Mouse (Mus musculus): ENCODE measurements at regions not wholly inside any gene's neighbourhood (a gene's known extent, or its start where the extent isn't known, plus 50 kb on each side); places are given as distances from the start of the nearest gene placed in this dataset.

DNA sequence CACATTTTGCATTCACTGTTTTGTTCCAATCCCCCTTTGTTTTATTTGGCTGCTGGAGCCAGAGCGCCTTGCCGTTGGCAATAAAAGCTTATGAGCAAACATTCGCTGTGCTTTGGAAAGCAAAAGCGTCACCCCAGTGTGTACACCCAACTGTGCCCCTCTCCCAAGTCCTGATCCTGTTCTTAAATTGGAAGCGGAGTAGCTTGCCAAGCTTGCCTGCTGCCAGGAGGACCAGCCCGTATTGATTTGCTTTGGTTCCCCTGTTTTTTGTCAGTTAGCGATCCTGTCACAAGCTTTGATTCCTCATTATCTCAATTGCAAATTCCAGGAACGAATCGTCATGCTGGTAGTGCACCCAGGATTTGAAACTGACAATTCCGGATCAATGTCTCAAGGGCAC lies 917.5 kb downstream of the Olfm4 start:
- DNase-seq (ENCODE audit: low spot score in 2 of 2) = peak; percentile 70 to 93

DNA sequence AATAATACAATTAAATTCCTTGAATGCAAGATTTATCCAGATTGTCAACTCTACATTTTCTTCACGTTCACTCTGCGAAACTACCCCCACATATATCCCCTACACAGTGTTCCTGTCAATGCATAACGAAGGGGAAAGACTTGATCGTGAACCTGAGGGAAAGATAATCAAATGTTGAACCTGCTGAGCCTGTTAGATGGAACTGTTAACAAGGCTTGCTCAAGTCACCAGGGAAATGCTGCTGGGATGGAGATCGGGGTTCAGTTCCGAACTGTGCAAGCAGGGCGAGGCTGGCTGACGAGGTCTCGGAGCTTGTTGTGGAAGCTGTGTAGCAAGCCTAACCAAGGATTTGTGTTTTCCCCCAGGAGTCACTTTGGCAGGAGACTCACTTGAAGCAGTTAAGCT lies 917.9 kb downstream of the Olfm4 start:
- peak in 1 of 2 experiments; percentile 24 for DNase-seq (ENCODE audit: low spot score in 2 of 2)

DNA sequence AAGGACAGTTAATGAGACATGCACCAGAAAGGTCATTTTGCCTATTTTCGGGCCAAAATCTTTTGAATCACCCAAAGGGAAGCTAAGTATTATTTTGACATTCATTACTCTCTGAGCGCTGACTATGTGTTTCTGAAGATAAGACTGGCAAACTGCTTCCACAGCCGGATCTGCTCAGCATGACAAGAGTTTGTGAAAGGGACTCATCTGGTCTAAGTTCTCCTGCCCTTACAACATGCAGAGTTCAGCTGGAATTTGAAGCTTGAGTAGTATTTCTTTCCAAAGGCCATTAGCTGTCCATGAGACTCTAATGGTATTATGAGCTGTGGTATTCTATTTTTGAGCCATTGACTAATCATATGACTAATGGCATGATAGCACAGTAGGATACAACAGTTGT lies 932.1 kb downstream of the Olfm4 start:
- DNase-seq (ENCODE audit: low spot score in 2 of 2) = no peak

DNA sequence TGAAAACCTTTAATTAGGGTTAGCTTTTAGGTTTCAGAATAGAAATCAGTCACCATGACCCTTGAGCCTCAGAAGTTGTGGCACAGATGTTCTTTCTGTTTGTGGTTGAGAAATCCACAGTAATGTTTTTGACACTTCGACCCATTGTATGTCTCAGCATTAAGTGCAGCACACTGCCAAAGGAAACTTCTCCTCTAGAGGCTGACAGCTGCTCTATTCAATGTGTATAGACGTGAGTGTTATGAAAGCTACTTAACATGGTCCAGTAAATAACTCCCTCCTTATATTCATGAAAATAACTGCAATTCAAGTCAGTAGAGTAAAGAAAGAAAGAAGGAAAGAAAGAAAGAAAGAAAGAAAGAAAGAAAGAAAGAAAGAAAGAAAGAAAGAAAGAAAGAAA lies 939.9 kb downstream of the Olfm4 start:
- no peak for DNase-seq (ENCODE audit: low spot score in 2 of 2)

DNA sequence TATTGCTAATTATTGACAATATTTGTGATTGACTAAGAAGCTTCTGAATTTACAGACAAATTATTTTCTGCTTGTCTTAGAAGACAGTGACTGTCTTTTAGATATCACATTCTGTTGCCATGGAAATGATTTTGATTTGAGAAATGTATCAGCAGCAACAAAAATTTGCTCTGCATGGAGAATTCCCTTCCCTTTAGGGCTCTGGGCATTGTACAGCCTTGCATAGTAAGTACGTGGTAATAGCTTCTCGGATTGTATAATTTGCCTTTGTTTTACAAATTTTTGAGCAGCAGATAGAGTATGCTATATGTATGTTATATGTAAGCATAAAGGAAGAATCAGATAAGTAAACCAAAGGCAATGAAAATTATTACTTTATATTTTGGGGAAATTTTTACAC lies 976.1 kb downstream of the Olfm4 start:
- DNase-seq (ENCODE audit: low spot score in 2 of 2) = no peak

DNA sequence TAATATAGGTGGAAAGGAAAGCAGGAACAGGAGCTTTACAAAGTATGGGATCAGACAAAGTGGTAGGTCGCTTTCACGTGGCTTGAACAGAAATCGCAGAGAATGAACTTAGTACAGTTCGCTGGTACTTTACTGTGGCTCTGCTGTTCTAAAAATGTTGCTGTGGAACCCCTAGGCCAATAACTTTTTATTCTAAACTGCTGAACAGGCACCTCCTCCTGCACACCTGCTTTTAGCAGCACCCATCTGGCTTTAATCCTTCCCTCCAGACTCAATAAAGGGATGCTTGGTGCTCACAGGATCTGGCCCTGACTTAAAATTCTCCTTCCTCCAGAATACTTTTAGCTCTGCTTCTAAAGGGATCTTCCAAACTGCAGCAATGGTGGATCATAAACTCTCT lies 991.9 kb downstream of the Olfm4 start:
- DNase-seq (ENCODE audit: low spot score in 2 of 2) = no peak

DNA sequence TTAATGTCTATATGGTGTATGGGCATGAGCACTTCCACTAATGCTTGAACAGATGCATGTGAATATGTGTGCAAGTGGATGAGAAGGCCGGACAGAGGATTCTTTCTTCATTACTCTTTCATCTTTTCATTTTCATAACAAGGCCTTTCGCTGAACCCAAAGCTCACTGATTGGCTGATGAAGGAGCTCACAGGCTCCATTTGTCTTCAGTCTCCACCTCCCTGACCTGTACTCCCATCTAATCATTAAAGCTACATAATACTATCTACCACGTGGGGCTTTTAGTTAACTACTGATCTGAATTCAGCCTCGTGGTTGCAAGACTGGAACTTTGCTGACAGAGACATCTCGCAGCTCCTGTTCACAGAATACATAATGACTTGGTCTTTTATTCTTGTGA lies 992.8 kb downstream of the Olfm4 start:
- DNase-seq (ENCODE audit: low spot score in 2 of 2) = no peak

DNA sequence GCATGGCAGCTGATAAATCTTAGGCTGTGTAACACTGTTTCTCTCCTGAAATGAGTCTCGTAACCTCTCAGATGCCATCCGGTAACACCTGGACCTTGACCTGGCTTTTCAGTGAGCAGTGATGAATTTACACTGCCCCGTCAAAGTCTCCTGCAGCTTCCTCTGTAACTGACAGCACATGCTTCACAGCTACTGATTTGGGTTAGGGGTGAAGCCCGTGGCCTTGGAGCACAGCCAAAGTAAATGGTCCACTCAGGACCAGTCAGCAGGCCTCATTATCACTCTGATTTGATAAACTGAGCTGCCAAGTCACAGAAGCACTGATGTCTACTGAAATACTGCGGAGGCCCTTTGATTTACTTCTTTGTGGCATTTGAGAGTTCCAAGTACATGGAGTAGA lies 995.6 kb downstream of the Olfm4 start:
- no peak for DNase-seq (ENCODE audit: low spot score in 2 of 2)

DNA sequence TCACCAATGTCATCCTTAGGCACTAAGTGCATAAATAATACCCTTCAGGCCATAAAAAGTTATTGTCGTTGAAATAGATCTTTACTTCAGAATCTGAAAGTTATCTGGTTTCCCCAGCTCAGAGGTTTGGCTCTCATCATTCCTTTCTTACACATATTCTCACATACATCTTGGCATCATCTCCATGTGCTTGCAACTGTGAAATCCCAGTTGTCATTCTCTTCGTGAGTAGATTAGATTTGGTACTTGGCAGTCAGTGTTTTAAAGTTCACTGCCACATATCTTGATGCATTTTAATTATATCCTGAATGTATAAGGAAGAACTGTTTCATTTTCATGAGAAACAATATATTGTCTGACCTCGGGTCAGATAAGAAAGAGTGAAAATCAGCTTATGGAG lies 1006.3 kb downstream of the Olfm4 start:
- DNase-seq (ENCODE audit: low spot score in 2 of 2) = no peak

DNA sequence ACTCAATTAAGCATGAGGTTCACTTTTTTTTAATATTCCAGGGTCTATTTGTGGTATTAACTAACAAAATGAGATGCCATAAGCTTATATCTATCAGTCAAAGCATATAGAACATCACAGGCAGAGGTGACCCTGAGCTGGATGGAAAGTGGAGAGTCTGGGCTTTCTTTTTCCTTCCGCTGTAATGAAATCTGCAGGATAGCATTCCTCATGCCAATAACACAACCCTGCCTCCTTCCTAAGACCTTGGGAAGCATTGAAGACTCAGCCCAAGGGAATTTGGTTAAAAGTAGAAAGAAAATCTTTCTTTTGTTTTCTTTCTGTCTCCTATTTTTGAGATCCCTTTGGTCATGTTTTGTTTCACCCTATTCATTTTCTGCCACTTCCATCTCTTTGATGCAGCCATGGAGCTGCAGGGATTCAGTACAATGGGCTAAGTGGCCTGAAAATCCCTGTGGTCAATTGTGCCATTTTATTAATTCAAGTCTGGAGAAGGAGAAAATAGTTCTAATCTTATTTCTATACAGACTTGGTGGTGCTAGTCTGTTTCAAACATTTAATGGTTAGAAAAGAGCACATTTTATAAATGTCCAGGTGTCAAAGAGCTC lies 1006.9 kb downstream of the Olfm4 start:
- no peak for DNase-seq (ENCODE audit: low spot score in 2 of 2)

DNA sequence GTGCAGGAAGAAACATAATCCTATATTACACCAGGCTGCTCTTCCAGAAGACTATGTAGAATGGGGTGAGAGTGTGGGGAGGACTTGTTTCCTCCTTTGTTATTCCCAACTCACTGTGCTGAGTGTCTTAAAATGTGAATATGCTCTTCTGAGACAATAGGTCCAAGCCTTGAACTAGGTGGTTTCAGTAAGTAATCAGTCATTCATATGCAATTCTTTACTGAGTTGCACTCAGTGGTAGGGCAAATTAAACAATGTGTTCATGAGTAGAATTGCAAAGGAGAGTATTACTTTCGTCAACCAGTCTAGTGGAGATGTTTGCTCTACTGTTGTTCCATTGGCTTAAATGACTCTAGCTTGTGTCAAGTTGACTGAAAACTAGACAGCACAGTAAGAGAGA lies 1015.1 kb downstream of the Olfm4 start:
- no peak for DNase-seq (ENCODE audit: low spot score in 2 of 2)

DNA sequence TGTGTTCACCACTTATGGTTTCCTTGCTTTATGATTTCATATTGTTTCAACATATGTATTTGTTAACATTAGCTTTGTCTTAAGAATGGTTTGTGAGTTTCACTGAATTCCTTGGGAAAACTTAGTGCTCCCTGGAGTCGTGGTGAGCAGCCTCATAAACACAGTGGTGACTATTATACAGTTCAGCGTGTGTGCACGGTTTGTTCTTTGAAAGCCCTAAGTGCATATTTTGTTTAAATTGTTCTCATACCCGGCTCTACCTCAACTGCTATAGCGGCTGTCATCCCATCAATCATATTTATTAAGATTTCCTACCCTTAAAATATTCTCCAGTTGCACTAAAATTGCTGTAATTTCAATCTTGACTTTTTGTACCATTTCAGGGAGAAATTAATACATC lies 1029.3 kb downstream of the Olfm4 start:
- no peak for DNase-seq (ENCODE audit: low spot score in 2 of 2)

DNA sequence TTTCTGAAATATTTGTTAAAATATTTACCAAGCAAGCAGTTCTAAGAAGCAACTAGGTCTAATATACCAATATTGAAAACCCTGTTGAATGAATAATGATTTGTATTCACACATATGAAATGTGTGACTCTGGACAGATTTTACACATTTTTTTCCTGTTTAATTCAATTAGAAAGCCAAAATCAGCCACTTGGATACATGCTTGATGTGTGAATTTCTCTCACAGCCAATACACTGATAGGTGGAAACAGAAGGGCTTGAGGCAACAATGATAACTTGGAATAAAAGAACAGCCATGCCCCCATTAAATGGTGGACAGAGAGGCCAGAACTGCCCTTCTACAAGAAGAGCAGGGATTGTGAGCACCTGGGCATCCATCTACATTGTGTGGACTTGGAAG lies 1047.6 kb downstream of the Olfm4 start:
- DNase-seq (ENCODE audit: low spot score in 2 of 2) = peak; percentile 31 to 67

DNA sequence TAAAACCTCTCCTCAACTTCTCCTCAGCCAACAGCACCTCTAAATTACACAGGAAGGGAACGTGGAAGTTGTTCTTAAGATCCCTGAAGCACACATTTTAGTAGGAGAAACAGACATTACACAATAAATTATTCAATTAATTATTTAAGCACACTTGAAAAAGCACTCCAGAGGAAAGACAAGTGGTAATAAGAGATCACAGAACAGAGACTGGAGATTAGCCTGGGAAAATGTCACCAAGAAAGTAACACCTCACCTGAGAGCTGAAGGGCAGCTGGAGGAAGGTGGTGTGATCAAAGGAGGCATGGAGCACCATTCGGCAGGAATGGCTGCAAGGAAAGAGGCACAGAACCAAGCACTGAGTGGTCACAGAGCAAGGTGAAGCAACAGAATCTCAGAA lies 1053.8 kb downstream of the Olfm4 start:
- no peak for DNase-seq (ENCODE audit: low spot score in 2 of 2)

DNA sequence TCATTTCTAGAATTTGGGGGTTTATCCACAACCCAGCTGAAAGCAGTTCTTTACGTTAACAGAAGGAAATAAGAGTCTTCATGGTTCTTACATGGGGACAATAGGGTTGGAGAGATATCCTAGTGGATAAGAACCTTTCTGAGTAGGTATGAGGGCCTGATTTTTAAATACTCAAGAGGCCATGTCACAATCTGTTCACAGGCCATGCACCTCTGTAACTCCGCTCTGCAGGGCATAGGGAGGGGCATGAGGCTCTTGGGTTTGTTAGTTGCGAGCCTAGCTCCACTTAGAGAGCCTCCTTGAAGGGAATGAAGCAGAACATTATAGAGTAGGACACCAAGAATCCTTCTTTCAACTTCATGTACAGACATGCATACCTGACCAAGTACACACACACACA lies 1054.2 kb downstream of the Olfm4 start:
- DNase-seq (ENCODE audit: low spot score in 2 of 2) = no peak
